Mouse (Mus musculus): Measurements from ENCODE around the gene Nol10.

The Nol10 gene

GRCm38 (mm10) chr12:17362316-17362715 is 14.1 kb downstream of the Nol10 start:
- DNase-seq = peak; percentile 47

GRCm38 (mm10) chr12:17366981-17367380 is 18.7 kb downstream of the Nol10 start:
- peak; percentile 81 for DNase-seq

- DNase-seq = no peak
Measured at GRCm38 (mm10) chr12:17369111-17369510, 20.9 kb downstream of the Nol10 start.

- DNase-seq = peak; percentile 29
Measured at GRCm38 (mm10) chr12:17369551-17370325, 21.5 kb downstream of the Nol10 start.

- DNase-seq = no peak
Measured at GRCm38 (mm10) chr12:17371589-17372235, 23.5 kb downstream of the Nol10 start.

GRCm38 (mm10) chr12:17372696-17373095 is 24.4 kb downstream of the Nol10 start:
- no peak for DNase-seq

GRCm38 (mm10) chr12:17373470-17373975 is 25.3 kb downstream of the Nol10 start:
- DNase-seq = no peak

- no peak for DNase-seq
Measured at GRCm38 (mm10) chr12:17375243-17375642, 27.0 kb downstream of the Nol10 start.

- DNase-seq = peak; percentile 33
Measured at GRCm38 (mm10) chr12:17376521-17376920, 28.3 kb downstream of the Nol10 start.

GRCm38 (mm10) chr12:17380991-17381390 is 32.7 kb downstream of the Nol10 start:
- DNase-seq = no peak

GRCm38 (mm10) chr12:17382759-17383158 is 34.5 kb downstream of the Nol10 start:
- no peak for DNase-seq

- DNase-seq = no peak
Measured at GRCm38 (mm10) chr12:17386896-17387295, 38.6 kb downstream of the Nol10 start.

GRCm38 (mm10) chr12:17387332-17388135 is 39.3 kb downstream of the Nol10 start:
- peak; percentile 28 for DNase-seq

GRCm38 (mm10) chr12:17388136-17388437 is 39.8 kb downstream of the Nol10 start:
- no peak for DNase-seq

GRCm38 (mm10) chr12:17390036-17390435 is 41.8 kb downstream of the Nol10 start:
- no peak for DNase-seq

GRCm38 (mm10) chr12:17390510-17390909 is 42.3 kb downstream of the Nol10 start:
- DNase-seq = peak; percentile 66

- no peak for DNase-seq
Measured at GRCm38 (mm10) chr12:17393148-17393547, 44.9 kb downstream of the Nol10 start.

- DNase-seq = no peak
Measured at GRCm38 (mm10) chr12:17397150-17397549, 48.9 kb downstream of the Nol10 start.

- DNase-seq = no peak
Measured at GRCm38 (mm10) chr12:17401419-17401818, 53.2 kb downstream of the Nol10 start.

GRCm38 (mm10) chr12:17402116-17402515 is 53.9 kb downstream of the Nol10 start:
- DNase-seq = no peak

- DNase-seq = no peak
Measured at GRCm38 (mm10) chr12:17403998-17404397, 55.7 kb downstream of the Nol10 start.

- no peak for DNase-seq
Measured at GRCm38 (mm10) chr12:17406825-17407224, 58.6 kb downstream of the Nol10 start.

- DNase-seq = no peak
Measured at GRCm38 (mm10) chr12:17408312-17408711, 60.1 kb downstream of the Nol10 start.

All from kidney, postnatal 14 days (tissue).